Mouse (Mus musculus) CH12.LX (cell line): ENCODE results near the gene Txlnb.

Source experiments
- NELFE ChIP-seq: IDR thresholded peaks from 2 replicates; pipeline ENCODE4 v1.6.1; 2011; ENCODE audit warnings: low read depth, low read length, improper control_type of control experiment
- POLR2A ChIP-seq: IDR thresholded peaks from 2 replicates; pipeline ENCODE4 v1.6.1; 2011; ENCODE audit warnings: low read depth, mild to moderate bottlenecking, improper control_type of control experiment, low read length
- SMC3 ChIP-seq: IDR thresholded peaks from 2 replicates; pipeline ENCODE4 v1.6.1; 2011; ENCODE audit warnings: low read depth, low read length, improper control_type of control experiment

- TF ChIP-seq POLR2A (no peak), SMC3 (peak; percentile 28; the same call in 1 of the 2 replicates), NELFE (no peak)
Observed at GRCm38 (mm10) chr10:17760750-17761613, 35.0 kb upstream of the Txlnb start.
